Mouse (Mus musculus): ENCODE measurements at regions not wholly inside any gene's neighbourhood (a gene's known extent, or its start where the extent isn't known, plus 50 kb on each side); places are given as distances from the start of the nearest gene placed in this dataset.
A peak's percentile ranks its signal among the peaks of the same experiment; 100 is the strongest.
"Not testable (repeated sequence)": the region's sequence is repeated elsewhere in the genome, so short reads cannot be mapped to it uniquely, and the experiment has no call there.

GRCm38 (mm10) chr13:32449710-32450417 is 111.3 kb upstream of the Gmds start:
- no peak for DNase-seq (ENCODE audit: low spot score)

DNA sequence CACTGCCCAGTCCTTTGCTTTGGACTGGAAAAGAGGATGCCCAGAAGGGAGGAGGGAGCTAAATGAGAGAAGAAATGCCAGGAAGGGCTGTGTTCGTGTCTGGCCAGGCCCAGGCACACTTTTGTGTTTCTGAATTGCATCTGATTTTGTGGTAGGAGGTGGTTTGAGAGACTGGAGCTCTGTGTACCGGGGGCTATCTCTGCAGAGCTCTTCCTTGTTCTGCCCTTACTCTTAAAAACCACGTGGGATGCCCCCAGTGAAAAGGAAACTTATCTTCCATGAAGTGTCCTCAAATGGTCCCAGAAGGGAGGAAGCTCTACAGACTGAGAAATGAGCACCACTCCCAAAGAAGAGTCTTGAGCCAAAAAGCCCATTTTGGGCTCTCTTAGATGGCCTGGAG is 106.0 kb upstream of the Gmds start:
- DNase-seq (ENCODE audit: low spot score), result no peak

DNA sequence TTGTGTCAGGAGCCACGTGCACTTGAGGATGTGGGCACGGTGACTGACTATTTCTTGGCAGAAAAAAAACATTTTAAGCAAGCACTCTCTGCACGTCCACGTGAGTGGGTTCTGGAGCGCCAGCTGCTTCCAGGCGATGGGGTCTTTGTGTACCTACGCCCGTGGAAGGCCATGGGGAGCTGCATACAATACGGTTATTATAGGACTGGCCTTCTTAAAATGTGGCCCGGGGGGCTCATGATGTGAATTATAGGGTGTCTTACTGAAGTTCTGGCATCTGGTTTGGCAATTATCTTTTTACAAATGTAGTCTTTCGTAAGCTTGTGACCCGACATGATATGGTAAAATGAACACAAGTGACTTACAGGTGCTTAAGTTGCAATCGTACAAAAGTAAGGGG is 103.5 kb upstream of the Gmds start:
- DNase-seq (ENCODE audit: low spot score), result no peak

GRCm38 (mm10) chr13:32435136-32435535 is 96.6 kb upstream of the Gmds start:
- no peak for DNase-seq (ENCODE audit: low spot score)

- no peak for DNase-seq (ENCODE audit: low spot score)
These were observed 89.9 kb upstream of the Gmds start for GRCm38 (mm10) chr13:32428482-32428881.

GRCm38 (mm10) chr13:32426906-32427305 is 88.4 kb upstream of the Gmds start:
- no peak for DNase-seq (ENCODE audit: low spot score)

DNA sequence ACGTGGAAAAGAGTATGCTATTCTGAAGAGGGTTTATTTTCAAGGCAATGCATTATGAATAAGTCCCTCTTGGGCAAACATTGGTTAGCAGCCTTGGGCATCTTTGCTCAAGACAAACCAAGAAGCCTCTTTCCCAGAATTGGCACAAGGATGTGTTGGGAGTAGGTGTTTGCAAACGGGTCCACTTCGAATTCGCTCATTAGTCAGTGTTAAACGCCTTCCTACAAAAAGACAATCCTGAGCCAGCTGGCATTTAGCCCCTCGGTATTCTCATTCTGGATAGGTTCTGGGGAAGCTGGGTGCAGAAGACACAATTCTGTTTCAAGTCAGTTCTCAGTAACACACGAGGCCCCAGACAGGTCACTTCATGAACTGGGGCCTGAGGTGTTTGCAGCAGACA is 87.7 kb upstream of the Gmds start:
- DNase-seq (ENCODE audit: low spot score), result no peak

DNA sequence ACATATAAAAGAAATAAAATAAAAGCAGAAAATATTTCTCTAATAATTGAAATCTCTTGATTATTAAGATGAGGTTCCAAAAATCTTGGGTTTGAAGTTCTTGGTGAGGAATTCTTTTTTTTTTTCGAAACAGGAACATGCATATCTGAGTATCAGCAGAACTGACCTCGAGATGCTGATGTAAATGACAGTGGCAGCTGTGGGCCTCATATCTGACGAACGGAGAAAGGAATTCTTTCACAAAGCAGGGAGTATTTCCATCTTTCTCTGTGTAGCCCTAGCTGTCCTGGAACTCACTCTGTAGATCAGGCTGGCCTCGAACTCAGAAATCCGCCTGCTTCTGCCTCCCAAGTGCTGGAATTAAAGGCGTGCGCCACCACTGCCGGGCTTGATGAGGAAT is 86.0 kb upstream of the Gmds start:
- not testable (repeated sequence) for DNase-seq (ENCODE audit: low spot score)

DNA sequence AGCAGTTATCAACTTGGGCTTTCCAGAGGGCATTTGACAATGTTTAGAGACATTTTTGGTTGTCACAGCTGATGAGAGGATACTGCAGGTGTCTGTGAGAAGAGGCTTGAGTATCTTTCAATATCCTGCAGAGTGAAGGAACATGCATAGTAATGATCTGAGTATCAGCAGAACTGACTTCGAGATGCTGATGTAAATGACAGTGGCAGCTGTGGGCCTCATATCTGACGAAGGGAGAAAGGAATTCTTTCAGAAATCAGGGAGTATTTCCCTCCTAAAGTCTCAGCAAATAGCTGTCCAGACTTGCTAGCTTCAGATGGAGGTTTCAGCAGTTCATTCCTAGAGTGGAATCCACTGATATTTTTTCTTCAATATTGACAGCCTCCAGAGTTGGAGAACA is 83.9 kb upstream of the Gmds start:
- DNase-seq (ENCODE audit: low spot score), result no peak

DNA sequence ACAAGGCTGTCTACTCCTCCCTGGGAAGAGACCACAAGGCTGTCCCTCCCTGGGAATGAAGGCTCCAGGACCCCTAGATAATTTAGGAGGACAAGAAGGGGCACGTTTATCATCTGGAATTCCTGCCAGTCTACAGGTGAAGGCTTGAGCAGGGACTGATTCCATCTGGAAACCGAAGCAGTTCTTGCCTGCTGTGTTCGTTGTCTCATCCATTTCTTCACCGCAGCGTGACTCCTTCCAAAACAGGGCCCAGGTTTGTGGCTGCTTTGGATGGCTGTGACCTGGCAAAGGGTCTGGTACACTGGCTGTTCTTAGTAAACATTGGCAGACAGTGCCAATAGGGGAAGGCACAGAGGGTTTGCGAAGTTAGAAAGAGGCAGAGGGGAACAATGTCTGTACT is 80.8 kb upstream of the Gmds start:
- DNase-seq (ENCODE audit: low spot score), result no peak

GRCm38 (mm10) chr13:32418655-32419054 is 80.1 kb upstream of the Gmds start:
- DNase-seq (ENCODE audit: low spot score), result no peak

DNA sequence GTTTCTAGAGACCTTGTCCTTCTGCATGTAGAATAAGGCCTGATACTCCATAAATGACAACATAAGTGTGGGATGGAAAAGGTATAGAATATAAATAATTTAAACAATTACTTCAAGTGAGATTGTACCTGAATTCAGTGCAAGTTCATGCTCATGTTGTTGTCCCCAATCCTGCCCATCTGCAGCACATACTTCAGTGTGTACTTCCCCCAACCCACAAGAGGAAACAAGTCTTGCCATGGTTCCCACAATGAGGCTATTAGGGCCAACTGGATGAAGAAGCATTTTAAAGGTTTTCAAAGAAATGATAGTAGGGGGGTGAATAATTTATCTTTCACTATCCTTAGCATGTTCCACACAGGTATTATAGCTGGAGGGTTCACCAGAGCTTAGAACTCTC is 79.4 kb upstream of the Gmds start:
- no peak for DNase-seq (ENCODE audit: low spot score)

DNA sequence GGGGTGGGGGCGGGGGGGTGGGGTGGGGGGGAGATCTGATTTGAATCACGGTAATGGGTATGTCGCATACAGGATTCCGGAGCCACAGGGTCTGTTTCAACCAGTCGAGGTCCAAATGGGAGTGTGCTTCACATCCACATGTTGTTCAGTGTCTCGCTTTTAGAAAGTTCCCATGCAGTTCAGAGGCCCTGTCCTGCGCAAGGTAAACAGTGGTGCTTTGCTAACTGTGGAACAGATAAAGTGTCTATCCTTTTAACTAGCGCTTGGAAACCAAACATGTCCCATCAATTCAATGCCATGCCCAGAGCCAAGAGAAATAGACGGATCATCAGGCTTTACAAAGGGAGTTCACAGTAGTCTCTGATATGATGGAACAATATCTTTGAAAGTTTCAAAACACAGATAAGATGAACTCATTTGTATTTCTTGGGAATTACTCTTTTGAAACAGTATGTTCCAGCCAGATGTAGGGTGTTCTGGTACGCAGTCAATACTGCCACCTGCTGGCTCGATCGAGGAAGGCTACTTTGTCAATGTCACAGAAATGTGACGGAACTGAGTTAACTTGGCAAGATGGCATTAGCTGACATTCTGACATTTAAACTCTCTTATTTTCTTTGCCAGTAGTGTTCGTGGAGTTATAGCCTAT is 72.9 kb upstream of the Gmds start:
- DNase-seq (ENCODE audit: low spot score), result peak; percentile 26

DNA sequence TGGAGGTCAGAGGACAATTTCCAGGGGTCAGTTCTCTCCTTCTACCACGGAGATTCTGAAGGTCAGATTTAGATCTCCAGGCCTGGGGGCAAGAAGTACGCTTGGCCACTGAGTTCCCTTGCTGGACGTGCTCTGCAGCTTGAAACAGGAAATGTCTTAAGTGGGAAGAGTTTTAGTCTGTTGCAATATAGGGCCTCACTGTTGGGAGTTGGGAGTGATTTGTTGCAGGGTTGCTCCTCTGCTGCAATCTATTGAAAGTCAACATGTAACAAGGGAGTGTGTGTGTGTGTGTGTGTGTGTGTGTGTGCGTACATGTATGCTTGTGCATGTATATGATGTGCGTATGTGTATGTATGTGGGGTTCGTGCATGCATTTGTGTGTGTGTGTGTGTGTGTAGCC is 71.5 kb upstream of the Gmds start:
- no peak for DNase-seq (ENCODE audit: low spot score)

GRCm38 (mm10) chr13:32398616-32399015 is 60.1 kb upstream of the Gmds start:
- no peak for DNase-seq (ENCODE audit: low spot score)
